Mouse (Mus musculus): ENCODE measurements around the gene Slc17a4.
A peak's percentile ranks its signal among the peaks of the same experiment; 100 is the strongest.

The Slc17a4 gene

GRCm38 (mm10) chr13:23914376-23915167 lies at the start of gene Slc17a4:
Gene Slc17a4 (minus strand): TSS chr13:23915009.
- no peak for DNase-seq (ENCODE audit: low read depth)

GRCm38 (mm10) chr13:23959776-23960175 lies 45.0 kb upstream of the Slc17a4 start:
- no peak for DNase-seq (ENCODE audit: low read depth)

GRCm38 (mm10) chr13:23950928-23951327 lies 36.1 kb upstream of the Slc17a4 start:
- peak; percentile 5 for DNase-seq (ENCODE audit: low read depth)

GRCm38 (mm10) chr13:23949484-23950246 lies 34.9 kb upstream of the Slc17a4 start:
- no peak for DNase-seq (ENCODE audit: low read depth)

GRCm38 (mm10) chr13:23946254-23946653 lies 31.4 kb upstream of the Slc17a4 start:
- no peak for DNase-seq (ENCODE audit: low read depth)

- no peak for DNase-seq (ENCODE audit: low read depth)
Measured at GRCm38 (mm10) chr13:23942861-23943260, 28.1 kb upstream of the Slc17a4 start.

- DNase-seq (ENCODE audit: low read depth), result no peak
Measured at GRCm38 (mm10) chr13:23940291-23940690, 25.5 kb upstream of the Slc17a4 start.

GRCm38 (mm10) chr13:23938699-23939098 lies 23.9 kb upstream of the Slc17a4 start:
- no peak for DNase-seq (ENCODE audit: low read depth)

GRCm38 (mm10) chr13:23934211-23934520 lies 19.4 kb upstream of the Slc17a4 start, which contains the start of gene Hist1h2aa:
Gene Hist1h2aa (plus strand): TSS chr13:23934462.
- no peak for DNase-seq (ENCODE audit: low read depth)

GRCm38 (mm10) chr13:23933421-23934210 lies 18.8 kb upstream of the Slc17a4 start, which contains the start of gene Hist1h2ba:
Gene Hist1h2ba (minus strand): TSS chr13:23934156.
- DNase-seq (ENCODE audit: low read depth), result no peak

GRCm38 (mm10) chr13:23930904-23931303 lies 16.1 kb upstream of the Slc17a4 start:
- no peak for DNase-seq (ENCODE audit: low read depth)

GRCm38 (mm10) chr13:23930461-23930860 lies 15.7 kb upstream of the Slc17a4 start:
- DNase-seq (ENCODE audit: low read depth), result no peak

GRCm38 (mm10) chr13:23928637-23929036 lies 13.8 kb upstream of the Slc17a4 start:
- DNase-seq (ENCODE audit: low read depth), result peak; percentile 56

- no peak for DNase-seq (ENCODE audit: low read depth)
Measured at GRCm38 (mm10) chr13:23925792-23926191, 11.0 kb upstream of the Slc17a4 start.

- no peak for DNase-seq (ENCODE audit: low read depth)
Measured at GRCm38 (mm10) chr13:23917674-23918073, 2.9 kb upstream of the Slc17a4 start.

GRCm38 (mm10) chr13:23916132-23916531 lies 1.3 kb upstream of the Slc17a4 start:
- no peak for DNase-seq (ENCODE audit: low read depth)

- DNase-seq (ENCODE audit: low read depth), result peak; percentile 33
Measured at GRCm38 (mm10) chr13:23913791-23914306, 960 bp downstream of the Slc17a4 start.

GRCm38 (mm10) chr13:23911335-23911734 lies 3.5 kb downstream of the Slc17a4 start:
- DNase-seq (ENCODE audit: low read depth), result no peak

GRCm38 (mm10) chr13:23910121-23910520 lies 4.7 kb downstream of the Slc17a4 start:
- DNase-seq (ENCODE audit: low read depth), result no peak

- no peak for DNase-seq (ENCODE audit: low read depth)
Measured at GRCm38 (mm10) chr13:23906906-23907305, 7.9 kb downstream of the Slc17a4 start.

GRCm38 (mm10) chr13:23898242-23898641 lies 16.6 kb downstream of the Slc17a4 start:
- no peak for DNase-seq (ENCODE audit: low read depth)

GRCm38 (mm10) chr13:23893269-23893593 lies 21.6 kb downstream of the Slc17a4 start:
- peak; percentile 2 for DNase-seq (ENCODE audit: low read depth)

Data from NIH3T3 (cell line).